Mouse (Mus musculus) ES-E14 (cell line): ENCODE measurements around the gene Kif21a. TPM values are rescaled to one million over a fixed set of nuclear protein-coding genes. Genes with fewer than 3 reads are reported as not detected.

ENCODE experiments used
- DNase-seq: peaks from one replicate; pipeline ENCODE4 v3.0.0-alpha.2; 2013; ENCODE audit warnings: low read depth, low spot score
- H3K27ac ChIP-seq: 2 replicates; pipeline ENCODE4 v1.5.1; 2012; ENCODE audit warnings: low read depth, mild to moderate bottlenecking, low read length, moderate library complexity, mixed read lengths; ENCODE audit not compliant: poor library complexity, insufficient read depth, severe bottlenecking
- H3K36me3 ChIP-seq: 2 replicates; pipeline ENCODE4 v1.6.1; 2012; ENCODE audit warnings: mild to moderate bottlenecking, low read length, moderate library complexity, mixed read lengths; ENCODE audit not compliant: control insufficient read depth, poor library complexity, insufficient read depth, severe bottlenecking
- H3K4me1 ChIP-seq, 2 experiments: fragments of 150-350 bp in 1 of 2; sonication (generic) in 1 of 2; 2 replicates each; pipeline ENCODE4 v1.6.1; 2012; ENCODE audit warnings: low read length in 2 of 2, mild to moderate bottlenecking in 1 of 2, mixed read lengths in 1 of 2; ENCODE audit not compliant: control insufficient read depth in 2 of 2, insufficient read depth in 2 of 2, poor library complexity in 1 of 2
- H3K4me3 ChIP-seq, 2 experiments: fragments of 150-350 bp in 1 of 2; sonication (generic) in 1 of 2; 2 replicates each; pipeline ENCODE4 v1.5.1; 2012; ENCODE audit warnings: low read length in 2 of 2, low read depth in 1 of 2, mild to moderate bottlenecking in 1 of 2, mixed read lengths in 1 of 2; ENCODE audit not compliant: insufficient read depth in 1 of 2, poor library complexity in 1 of 2, severe bottlenecking in 1 of 2
- H3K9ac ChIP-seq: 2 replicates; pipeline ENCODE4 v1.6.1; 2012; ENCODE audit warnings: low read depth, mild to moderate bottlenecking, low read length, mixed read lengths; ENCODE audit not compliant: poor library complexity, insufficient read depth, severe bottlenecking
- H3K9me3 ChIP-seq: fragments of 150-350 bp; sonication (generic); 2 replicates; pipeline ENCODE4 v1.6.1; 2012; ENCODE audit warnings: low read depth, mild to moderate bottlenecking, low read length; ENCODE audit not compliant: control insufficient read depth, insufficient read depth
- CHD2 ChIP-seq: IDR thresholded peaks from 2 replicates; pipeline ENCODE4 v1.6.1; 2014; ENCODE audit warnings: mild to moderate bottlenecking, low read depth, low read length, inconsistent platforms
- HCFC1 ChIP-seq: IDR thresholded peaks from 2 replicates; pipeline ENCODE4 v1.6.1; 2012; ENCODE audit warnings: low read length, inconsistent platforms, borderline replicate concordance; ENCODE audit not compliant: insufficient read depth
- MAFK ChIP-seq: IDR thresholded peaks from 2 replicates; pipeline ENCODE4 v1.6.1; 2014; ENCODE audit warnings: mild to moderate bottlenecking, low read depth, low read length, inconsistent platforms; ENCODE audit not compliant: insufficient read depth
- ZC3H11A ChIP-seq: IDR thresholded peaks from 2 replicates; pipeline ENCODE4 v1.6.1; 2012; ENCODE audit warnings: low read depth, mild to moderate bottlenecking, inconsistent platforms, low read length, borderline replicate concordance
- ZNF384 ChIP-seq: IDR thresholded peaks from 2 replicates; pipeline ENCODE4 v1.6.1; 2012; ENCODE audit warnings: low read depth, low read length, inconsistent platforms
- in situ Hi-C, 2 experiments: fragments of 600-800 bp; cut with MboI; formaldehyde crosslinking; loops; one replicate each; pipeline ENCODE4 v1.15.1; 2025; ENCODE audit warnings: low sequenced_read_pairs in 2 of 2, inconsistent platforms in 1 of 2; ENCODE audit not compliant: unreplicated experiment in 2 of 2
- total RNA-seq: library from RNA; depleted of rRNA; stranded (reverse); fragments of 300-350 nt; gene quantifications from 2 replicates; pipeline ENCODE4 v1.2.3, GENCODE M21; 2012

The Kif21a gene
- total RNA-seq, 1 experiment, result 5.4 TPM

GRCm38 (mm10) chr15:91007123-91007830, 42.5 kb downstream of the Kif21a start:
- in situ Hi-C loops, result no loop called here

DNA sequence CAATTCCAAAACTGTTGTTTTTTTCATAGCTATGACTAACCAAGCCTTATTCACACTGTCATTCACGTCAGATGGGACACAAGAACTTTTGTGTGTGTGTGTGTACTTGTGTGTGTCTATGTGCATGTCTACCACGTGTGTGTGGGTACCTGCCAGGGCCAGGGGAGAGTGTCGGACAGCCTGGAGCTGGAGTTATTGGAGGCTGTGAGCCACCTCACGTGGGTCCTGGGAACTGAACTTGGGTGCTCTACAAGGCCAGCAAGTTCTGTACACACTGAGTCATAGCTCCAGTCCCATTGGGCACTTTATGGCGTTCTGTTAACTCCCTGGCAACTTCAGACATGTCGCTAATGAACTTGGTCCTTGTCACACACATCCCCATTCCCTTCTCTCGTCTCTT, 45.0 kb downstream of the Kif21a start:
- H3K36me3 ChIP-seq, result no peaks in the 10 kb centered on the region
- H3K9ac ChIP-seq, result no peak overlapping the region
- H3K4me1 ChIP-seq, result no peaks in the 10 kb centered on the region
- H3K4me3 ChIP-seq, result no peak overlapping the region
- in situ Hi-C loops, result no loop called here
- no peaks in the 10 kb centered on the region for H3K9me3 ChIP-seq
- no peak overlapping the region for H3K27ac ChIP-seq
- TF ChIP-seq ZC3H11A (no peak), HCFC1 (no peak), CHD2 (no peak), ZNF384 (no peak), MAFK (no peak)
- DNase-seq, result no peak

More at GRCm38 (mm10) chr15:91007123-91007830, 42.5 kb downstream of the Kif21a start:
- Histone ChIP-seq H3K36me3 (no peaks in the 10 kb centered on the region), H3K4me3 (no peak overlapping the region), H3K9ac (no peak overlapping the region), H3K4me1 (no peaks in the 10 kb centered on the region), H3K27ac (no peak overlapping the region), H3K9me3 (no peaks in the 10 kb centered on the region)
- TF ChIP-seq ZNF384, result no peak
- no peak for TF ChIP-seq MAFK
- no peak for TF ChIP-seq HCFC1
- TF ChIP-seq ZC3H11A, result no peak
- no peak for TF ChIP-seq CHD2
- DNase-seq, result no peak

- TF ChIP-seq HCFC1 (no peak), MAFK (no peak), ZC3H11A (no peak), CHD2 (no peak), ZNF384 (no peak)
- no peaks in the 10 kb centered on the region for H3K4me1 ChIP-seq
- DNase-seq, result no peak
- H3K9ac ChIP-seq, result no peak overlapping the region
- H3K27ac ChIP-seq, result no peak overlapping the region
- no peaks in the 10 kb centered on the region for H3K36me3 ChIP-seq
- H3K9me3 ChIP-seq, result no peaks in the 10 kb centered on the region
- H3K4me3 ChIP-seq, result no peak overlapping the region
- in situ Hi-C loops, result no loop called here
These were observed 48.6 kb downstream of the Kif21a start for GRCm38 (mm10) chr15:91001037-91001616.

DNA sequence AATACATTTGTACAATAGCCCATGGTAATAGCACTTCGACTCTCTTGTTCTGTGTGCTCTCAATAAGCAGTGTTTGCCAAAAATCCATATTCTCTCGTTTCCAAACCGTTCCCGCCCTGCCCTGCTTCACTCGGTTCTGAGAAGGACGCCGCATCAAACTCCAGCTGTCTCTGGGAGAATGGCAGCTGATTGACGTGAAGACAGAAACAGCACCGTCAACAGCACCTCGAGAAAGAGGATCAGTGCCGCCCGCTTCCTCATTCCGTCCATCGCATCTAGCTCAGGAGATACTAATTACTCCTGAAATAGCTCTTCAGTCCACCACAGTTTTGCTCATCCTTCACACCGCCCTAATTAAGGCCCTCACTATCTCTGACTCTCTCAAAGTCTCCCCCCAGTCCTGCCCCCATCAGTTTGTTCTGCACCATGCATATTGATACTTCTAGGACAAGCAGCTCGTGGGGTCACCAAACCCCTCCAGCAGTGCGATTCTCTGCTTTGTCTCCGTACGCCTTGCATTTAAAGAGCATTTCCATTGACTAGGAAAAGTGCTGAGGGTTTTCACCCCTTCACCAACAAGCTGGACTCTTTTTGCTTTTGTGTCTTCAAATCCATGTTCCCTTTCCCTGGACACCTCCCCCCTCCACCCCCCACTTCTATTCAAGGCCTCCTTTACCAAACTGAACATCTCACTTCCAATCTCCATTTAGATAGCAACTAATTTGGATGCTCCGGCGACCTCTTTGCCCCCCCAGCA, 49.3 kb downstream of the Kif21a start:
- no peaks in the 10 kb centered on the region for H3K4me1 ChIP-seq
- in situ Hi-C loops, result no loop called here
- DNase-seq, result no peak
- no peaks in the 10 kb centered on the region for H3K36me3 ChIP-seq
- no peak overlapping the region for H3K4me3 ChIP-seq
- H3K27ac ChIP-seq, result no peak overlapping the region
- TF ChIP-seq ZNF384, result no peak
- TF ChIP-seq CHD2, result no peak
- H3K9me3 ChIP-seq, result no peaks in the 10 kb centered on the region
- H3K9ac ChIP-seq, result no peak overlapping the region
